Mouse (Mus musculus): ENCODE measurements around the gene Mosmo. TPM values are rescaled to one million over a fixed set of nuclear protein-coding genes. Genes with fewer than 3 reads are reported as not detected.

Gene Mosmo
- total RNA-seq (2021): 10 to 100 TPM; 46.2 to 50.0 TPM

DNA sequence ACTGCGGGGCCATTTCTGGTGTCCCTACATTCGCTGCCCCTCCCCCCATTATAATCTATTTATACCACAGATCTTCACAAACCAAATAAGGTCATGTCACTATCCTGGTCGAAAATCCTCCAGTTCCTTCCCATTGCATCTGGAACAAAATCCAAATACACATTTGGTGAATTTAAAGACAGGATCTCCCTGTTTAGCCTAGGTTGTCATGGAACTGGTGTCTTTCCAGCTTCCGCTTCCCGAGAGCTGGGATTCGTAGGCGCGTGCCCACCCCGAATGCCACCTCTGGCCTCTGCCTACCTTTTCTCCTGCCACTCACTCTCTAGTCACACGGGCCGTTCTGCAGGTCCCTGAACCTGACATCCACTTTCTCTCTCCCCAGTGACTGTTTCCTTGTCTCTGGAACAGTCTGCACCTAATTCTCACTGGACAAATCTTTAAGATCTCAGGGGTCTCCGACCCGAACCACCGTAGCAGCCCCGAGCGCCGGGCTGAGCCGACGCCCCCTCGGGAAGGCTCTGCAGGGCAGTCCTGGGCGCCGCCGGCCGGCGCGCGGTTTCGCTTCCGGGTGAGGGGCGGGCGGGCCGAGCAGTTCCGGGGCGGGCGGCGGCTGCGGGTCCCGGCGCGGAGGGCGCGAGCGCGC, at the start of gene Mosmo:
TSS of gene Mosmo (plus strand) at position 618 of the 643 bp plus-strand sequence.
- peak; percentile 81 for DNase-seq
- intact Hi-C loops (cut with DNase I): loop anchor here (2.0 to 10.0 kb wide), 2 partner anchors 74 to 238 kb away; partner anchors contain the start of gene Polr3e

DNA sequence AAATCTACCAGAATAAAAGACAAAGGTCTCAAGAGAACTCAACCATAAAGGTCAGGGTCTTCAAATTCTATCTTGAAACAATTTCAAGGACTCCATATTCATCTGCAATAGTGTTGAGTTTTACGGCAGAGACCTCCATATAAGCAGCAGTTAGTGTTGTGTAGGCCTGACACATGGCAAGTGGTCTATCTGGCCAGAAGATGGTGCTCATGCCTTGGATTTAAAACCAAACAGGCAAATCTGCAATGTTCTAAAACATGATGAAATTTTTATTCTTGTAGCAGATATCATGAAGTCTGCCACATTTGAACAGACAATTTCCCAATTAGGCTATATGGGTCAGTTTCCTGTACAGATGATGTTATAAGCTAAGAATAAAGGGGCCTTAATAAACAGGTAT, 44.9 kb upstream of the Mosmo start:
- intact Hi-C loops (cut with DNase I): no loop called here
- no peak for DNase-seq

DNA sequence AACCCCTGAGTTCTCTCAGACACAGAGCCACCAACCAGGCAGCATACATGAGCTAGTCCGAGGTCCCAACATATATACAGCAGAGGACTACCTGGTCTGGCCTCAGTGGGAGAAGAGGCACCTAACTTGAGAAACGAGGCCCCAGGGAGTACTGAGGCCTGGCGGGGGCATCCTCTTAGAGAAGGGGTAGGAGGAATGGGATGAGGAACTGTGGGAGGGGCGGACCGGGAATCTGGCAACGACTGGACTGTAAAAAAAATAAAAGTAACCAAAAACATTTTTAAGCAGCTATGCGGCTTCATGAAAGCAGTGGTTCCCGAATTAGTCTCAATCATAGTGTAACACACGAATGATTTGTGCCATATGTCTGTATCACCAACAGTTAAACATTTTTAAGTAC, 43.1 kb upstream of the Mosmo start:
- no peak for DNase-seq
- intact Hi-C loops (cut with DNase I): no loop called here

DNA sequence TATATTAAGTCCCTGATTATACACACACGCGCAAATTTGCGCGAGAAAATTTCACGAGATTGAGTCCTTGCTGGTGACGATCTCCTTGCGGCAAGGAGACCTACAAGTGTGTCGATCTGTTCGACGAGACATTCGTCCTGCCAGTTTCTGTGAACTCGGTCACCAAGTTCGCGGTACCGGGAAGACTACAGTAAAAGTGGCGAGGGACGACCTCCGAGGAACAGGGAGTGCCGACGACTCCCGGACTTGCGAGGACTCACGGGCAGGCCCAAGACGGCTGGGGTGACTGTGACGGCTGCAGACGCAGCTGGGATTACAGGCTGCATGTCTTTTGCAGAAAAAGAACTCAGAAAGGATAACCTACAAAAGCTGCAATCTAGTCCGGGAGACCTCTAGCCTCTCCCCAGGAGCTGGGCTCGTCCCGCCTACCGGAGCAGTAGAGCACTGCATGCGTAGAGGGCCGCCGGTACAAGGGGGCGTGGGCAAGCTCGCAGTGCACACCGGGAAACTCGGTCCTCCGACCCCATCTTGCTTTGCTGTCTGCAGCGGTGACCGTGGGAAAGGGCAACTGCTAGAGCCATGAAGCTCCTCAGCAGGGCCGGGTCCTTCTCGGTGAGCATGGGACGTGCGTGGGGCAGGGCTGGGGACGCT, 42.6 kb upstream of the Mosmo start, which contains the start of gene Uqcrc2:
TSS of gene Uqcrc2 (plus strand) at position 466 of the 651 bp plus-strand sequence.
- peak; percentile 88 for DNase-seq
- intact Hi-C loops (cut with DNase I): no loop called here

DNA sequence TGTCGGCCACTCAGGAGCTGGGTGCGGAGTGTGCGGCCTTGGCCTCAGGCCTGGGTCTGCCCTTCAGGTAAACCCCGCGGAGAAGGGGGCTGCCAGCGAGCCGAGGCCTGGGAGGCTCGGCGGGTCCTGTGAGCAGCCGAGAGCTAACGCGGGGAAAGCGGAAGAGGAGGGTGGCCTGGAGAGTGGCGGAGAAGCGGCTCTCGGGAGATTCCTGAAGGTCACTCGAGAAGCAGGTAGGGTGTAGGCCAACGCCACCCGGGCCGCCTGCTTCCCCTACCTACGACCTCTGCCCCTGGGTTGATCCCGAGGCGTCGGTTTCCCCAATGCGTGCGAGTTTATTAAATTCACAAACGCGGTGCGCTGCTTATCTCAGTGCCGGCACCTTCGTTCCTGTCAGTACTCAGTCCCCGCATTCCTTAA, 42.0 kb upstream of the Mosmo start:
- intact Hi-C loops (cut with DNase I): no loop called here
- no peak for DNase-seq

DNA sequence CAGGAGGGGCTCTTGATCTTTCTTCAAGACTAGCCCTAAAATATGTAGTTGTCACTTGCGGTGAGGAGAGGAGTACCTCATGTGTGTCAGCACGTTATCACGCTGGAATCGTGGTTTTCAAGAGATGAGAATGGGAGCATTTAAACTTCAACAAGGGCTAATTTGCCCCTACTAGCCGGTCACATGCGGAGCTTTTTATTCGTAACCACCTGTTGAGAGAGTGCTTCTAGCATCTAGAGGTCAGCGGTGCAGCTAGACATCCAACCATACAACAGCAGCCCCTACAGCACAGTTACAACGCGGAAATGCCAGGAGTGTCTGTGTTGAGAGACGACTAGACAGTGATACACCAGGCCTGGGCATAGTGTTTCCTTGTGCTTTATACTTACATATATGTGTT, 41.6 kb upstream of the Mosmo start:
- intact Hi-C loops (cut with DNase I): no loop called here
- no peak for DNase-seq

DNA sequence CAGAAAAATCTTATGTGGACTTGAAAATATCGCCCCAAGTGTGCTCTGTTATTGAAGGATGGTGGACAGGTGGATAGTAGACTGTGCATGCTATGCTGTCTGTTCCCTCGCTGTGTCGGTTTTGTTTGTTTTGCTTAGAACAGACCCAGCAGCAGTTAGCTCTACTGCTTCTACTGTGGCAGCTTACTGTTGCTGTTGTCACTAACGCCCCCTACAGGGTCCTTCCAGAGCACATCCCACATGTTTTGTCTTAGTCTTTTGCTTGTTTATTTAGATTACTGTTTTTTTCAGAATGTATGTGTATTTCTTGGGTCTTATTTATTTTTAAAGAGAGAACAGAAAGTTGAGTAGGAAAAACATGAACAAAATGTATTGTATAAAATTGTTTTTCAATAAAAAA, 34.2 kb upstream of the Mosmo start:
- intact Hi-C loops (cut with DNase I): loop anchor here (10.0 kb wide), 1 partner anchor 1022 kb away; no protein-coding TSS in a partner anchor
- no peak for DNase-seq

DNA sequence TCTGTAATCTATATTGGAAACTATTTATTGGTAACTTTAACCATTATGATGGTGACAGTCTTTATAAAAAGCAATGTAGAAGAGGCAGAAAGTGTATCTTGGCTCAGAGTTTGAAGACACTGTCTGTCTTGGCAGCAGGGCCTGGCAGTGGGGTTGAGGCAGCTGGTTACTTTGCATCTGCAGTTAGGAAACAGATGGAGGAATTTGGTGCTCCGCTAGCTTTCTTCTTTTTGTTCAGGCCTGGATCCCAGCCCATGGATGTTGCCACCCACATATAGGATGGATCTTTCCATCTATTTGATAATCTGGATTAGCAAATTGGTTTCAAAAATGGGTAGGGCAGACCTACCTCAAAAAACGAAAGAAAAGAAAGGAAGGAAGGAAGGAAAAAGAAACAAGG, 29.6 kb upstream of the Mosmo start:
- intact Hi-C loops (cut with DNase I): loop anchor here (10.0 kb wide), 1 partner anchor 1017 kb away; no protein-coding TSS in a partner anchor
- peak; percentile 10 for DNase-seq

DNA sequence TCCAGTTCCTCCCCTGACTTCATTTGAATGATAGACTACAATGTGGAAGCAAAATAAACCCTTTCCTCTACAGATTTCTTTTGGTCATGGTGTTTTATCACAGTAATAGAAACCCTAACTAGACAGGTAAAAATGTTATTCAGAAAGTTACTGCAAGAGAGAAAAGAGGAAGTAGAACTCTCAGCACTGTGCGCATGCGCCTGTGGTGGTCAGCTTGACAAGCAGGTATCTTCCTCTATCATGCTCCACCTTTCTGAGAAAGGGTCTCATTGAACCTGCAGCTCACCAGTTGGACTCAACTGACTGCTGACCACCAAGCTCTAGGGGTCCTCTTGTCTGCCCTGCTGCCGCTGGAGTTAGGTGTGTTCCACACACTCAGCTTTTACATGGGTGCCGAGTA, 15.3 kb upstream of the Mosmo start:
- intact Hi-C loops (cut with DNase I): no loop called here
- no peak for DNase-seq

DNA sequence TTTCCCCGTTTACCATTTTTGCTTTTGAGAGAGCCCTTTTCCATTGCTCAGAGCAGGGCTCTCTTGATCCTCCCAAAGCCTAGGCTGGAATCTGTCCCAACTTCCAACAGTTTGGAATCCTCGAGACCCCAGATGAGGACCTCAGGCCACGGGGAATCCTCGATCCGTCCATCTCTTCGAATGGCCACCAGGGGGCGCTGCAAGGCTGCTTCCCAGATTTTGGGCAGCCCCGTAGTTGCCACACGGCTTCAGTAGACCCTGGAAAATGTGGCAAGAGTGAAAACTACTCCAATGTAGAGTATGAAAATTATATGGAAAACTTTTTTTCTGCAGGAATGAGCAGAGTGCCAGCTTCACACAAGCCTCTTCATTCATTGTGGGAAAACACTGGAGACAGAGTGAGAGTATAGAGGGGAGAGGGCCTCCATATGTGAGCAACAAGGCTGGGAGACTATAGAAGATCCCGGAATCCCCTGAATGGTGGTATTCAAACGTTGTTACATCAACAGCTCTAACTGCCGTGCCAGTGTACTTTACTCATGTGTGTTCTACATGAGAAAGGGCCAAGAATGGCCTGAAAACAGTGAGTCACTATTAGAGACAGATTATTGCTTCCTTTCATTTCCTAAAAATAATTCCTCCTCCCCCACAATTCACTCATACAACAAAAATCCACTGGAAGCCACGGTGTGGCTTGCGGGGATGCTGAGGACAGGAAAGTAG, 7.1 kb upstream of the Mosmo start, which contains the start of gene Pdzd9:
TSS of gene Pdzd9 (minus strand) at position 191 of the 723 bp plus-strand sequence.
- peak; percentile 80 for DNase-seq
- intact Hi-C loops (cut with DNase I): loop anchor here (1.0 to 10.0 kb wide), 3 partner anchors 84 to 244 kb away; partner anchors contain the start of gene Polr3e

DNA sequence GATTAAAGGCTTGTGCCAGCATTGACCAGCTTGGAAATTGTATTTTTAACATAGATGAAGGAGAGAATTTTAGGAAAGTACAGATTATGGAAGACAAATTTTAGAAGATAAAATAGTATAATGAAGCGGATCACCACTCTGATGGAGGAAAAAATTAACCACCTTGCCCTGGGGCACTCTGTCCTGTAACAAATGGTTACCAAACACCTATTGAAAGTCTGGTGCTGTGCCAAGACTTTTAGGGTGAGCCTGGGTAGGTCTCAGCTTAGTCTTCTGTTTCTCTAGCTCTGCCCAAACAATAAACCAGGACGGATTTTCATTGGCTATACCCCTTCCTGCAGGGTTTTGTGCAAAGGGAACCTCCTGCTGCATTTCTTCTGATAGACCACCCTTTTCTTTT, 6.1 kb upstream of the Mosmo start:
- intact Hi-C loops (cut with DNase I): loop anchor here (2.0 to 10.0 kb wide), 2 partner anchors 152 to 244 kb away; partner anchors contain the start of gene Polr3e
- DNase-seq: no peak

DNA sequence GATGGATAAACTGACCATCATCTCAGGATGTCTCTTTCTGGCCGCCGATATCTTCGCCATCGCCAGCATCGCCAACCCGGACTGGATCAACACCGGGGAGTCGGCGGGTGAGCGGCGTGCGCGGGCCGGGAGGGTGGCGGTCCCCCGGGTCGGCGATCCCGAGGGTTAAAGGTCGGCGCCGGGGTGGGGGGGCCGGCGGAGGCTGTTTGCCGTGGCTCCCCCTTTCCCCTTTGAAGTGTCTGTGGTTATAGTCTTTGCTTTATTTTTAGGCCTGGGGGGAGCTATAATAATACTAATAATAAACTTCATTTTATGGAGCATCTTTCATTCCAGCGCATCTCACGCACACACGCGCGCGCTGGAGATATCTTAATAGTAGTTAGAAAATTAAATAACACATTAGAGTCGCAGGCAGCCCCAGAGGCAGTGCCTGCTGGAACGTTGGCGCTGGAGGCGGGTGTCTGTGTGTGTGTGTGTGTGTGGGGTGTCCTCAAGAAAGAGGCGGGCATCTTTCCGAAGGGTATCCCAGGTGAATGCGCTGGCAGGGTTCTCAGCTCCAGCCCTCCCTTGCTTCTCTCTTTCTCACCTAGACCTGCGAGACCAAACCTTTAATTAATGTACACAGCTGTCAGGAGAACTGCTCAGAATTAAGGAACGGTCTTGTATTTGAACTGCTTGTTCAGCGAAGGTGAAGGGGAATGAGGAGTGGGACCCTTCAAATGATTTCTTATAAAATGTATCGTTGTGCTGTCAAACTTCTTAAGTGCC, 530 bp downstream of the Mosmo start:
- peak; percentile 40 for DNase-seq
- intact Hi-C loops (cut with DNase I): loop anchor here (2.0 to 10.0 kb wide), 2 partner anchors 73 to 237 kb away; partner anchors contain the start of gene Polr3e

DNA sequence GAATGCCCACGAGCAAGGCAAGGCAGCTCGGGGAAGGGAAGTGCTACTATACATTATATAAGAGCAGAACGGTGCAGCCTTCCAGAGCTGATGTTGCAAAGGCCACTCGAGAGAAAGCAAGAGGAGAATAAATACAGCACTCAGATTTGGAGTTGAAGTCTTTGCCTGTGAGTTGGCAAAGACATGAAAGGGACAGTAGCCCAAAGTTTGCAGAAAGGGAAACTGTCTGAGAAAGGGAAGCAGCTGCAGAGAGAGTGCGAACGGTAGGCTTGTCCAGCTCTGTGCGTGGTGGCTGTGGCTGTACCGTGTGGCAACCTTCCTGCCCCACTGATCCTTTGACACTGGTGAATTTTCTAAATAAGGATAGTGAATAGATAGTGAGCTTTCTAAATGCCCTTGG, 1.6 kb downstream of the Mosmo start:
- intact Hi-C loops (cut with DNase I): loop anchor here (10.0 kb wide), 1 partner anchor 236 kb away; the partner anchor contains the start of gene Polr3e
- no peak for DNase-seq

DNA sequence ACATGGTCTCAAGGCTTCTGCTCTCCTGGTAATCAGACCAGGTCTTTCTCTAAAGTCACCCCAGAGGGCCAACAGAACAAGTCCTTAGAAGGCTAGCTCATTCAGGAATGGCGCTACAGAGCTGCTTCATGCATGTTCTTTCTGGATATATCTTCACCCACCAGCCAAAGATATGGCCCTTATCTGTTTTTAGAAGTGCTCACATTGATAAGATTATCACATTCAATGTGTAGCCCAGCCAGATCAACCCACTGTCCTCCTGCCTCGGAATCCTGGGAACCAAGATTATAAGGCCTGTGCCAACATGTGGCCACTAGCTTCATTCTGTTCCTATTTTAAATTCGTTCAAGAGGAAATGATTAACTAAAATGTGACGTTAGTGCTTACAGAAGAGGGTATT, 4.6 kb downstream of the Mosmo start:
- intact Hi-C loops (cut with DNase I): no loop called here

DNA sequence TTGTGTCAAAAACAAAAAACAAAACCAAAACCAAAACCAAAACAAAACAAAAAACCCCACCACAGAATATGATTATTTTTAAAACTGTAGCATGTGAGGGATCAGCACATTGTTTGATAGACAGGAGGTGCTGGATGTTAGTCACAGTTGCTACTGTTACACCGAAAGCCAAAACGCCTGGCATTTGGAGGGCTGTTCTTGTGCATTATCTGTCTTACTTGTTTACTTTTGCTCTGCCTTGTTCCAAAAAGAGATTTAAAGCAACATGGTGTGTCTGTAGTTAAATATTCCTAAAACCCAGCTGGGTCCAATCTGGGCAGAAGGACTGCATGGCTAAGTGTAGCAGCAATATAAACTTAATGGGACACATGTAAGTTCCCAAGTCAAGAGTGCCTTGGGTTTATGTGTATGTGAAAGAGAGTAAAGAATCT, 7.3 kb downstream of the Mosmo start:
- no peak for DNase-seq
- intact Hi-C loops (cut with DNase I): no loop called here

More for the DNA sequence above, 4.6 kb downstream of the Mosmo start:
- no peak for DNase-seq

DNA sequence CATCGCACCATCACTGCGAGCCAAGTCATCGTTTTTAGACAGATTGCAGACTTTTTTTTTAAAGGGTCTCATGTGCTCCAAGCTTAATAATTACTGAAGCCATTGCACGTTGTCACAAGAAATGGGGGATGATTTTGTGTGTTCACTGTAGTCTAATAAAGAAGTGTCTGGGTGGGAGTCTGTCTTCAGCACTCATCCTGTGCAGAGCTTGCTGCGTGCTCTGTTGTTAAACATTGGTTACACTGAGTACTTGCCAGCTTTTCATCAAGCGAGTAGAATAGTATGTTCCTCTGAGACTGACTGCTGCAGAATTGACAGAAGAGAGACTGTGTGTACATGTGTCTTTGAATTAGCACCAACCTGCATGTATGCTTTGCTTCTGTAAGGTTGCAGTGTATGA, 7.8 kb downstream of the Mosmo start:
- intact Hi-C loops (cut with DNase I): no loop called here
- DNase-seq: no peak

DNA sequence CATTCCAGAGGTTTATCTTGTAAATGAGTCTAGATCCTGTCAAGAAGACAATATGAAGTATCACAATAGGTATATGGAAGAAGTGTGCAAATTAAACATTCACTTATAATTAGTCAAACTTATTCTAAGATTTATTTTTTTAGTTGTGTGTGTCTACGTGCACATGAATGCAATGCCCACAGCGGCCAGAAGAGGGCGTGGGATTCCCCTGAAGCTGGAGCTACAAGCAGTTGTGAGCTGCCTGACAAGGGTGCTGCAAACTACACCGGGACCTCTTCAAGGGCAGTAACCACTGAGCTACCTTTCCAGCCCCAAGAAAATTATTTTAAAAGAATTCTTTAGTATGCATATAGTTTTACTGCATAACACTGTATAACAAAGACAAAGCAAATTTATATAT, 13.2 kb downstream of the Mosmo start:
- intact Hi-C loops (cut with DNase I): no loop called here
- peak; percentile 12 for DNase-seq

DNA sequence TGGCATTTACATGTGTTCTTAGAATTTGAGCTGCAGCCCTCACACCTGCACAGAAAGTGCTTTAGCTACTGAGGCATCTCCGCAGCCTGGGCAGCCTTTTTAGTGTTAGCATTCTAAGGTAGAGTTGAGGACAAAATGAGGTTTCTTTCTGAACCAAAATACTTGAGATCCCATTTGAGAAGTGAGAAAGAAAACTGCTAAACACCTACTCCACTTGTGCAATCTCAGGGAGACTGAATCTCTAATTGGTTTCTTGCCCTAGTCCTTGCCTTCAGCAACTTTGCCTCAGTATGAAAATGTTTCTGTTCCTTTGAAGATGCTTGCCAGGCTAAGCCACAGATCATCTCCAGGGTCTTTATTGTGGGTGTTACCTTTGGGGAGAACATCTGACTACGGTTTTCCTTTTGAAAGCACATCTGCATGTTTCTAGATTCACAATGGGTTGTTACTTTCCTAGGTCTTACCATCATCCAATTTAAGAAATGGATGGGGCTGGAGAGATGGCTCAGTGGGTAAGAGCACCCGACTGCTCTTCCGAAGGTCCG, 16.5 kb downstream of the Mosmo start:
- intact Hi-C loops (cut with DNase I): no loop called here
- no peak for DNase-seq

DNA sequence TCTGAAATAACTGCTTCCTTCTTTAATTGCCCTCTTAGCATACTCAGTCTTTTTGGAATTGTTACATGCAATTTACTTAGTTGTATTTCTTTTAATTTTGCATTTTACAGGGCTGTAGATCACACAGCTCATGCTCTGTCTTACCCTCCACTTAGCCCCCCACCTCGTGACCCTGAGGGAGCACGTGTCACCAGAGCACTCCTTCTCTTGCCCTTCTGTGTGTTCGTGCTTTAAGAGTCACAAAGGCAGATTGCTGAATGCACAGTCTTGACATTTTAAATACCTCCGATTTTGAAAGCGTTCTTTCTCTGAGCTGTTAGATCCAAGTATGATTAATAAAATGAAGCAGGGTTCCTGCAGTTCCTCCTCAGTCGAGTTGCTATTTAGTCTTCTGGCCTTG, 17.8 kb downstream of the Mosmo start:
- intact Hi-C loops (cut with DNase I): no loop called here
- no peak for DNase-seq

DNA sequence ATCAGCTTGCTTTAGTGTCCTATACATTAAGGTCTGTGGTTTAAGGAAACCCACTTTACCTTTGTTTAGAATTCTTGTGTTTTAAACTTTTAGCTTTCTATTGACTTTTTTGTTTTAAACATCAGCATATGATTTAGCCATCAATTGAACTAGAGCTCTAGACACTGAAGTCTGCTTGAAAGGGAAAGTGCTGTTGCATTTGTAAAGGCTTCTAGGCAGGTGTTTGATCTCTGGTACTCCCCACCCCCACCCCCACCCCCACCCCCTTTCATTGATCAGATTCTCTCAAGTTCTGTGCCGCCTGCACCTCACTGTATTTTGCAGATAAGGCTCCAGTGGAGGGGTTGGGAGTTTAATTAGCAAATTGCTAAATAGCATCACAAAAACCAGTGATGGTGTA, 18.2 kb downstream of the Mosmo start:
- intact Hi-C loops (cut with DNase I): no loop called here
- no peak for DNase-seq

Data from left cerebral cortex, postnatal 4 days (tissue).